Mouse (Mus musculus) naive thymus-derived CD4-positive, alpha-beta T cell, adult 2 months (primary cell): ENCODE measurements around the gene Gm5737.

Experiments
- DNase-seq: peaks from one replicate; pipeline ENCODE4 v3.0.0-alpha.2; 2011; ENCODE audit warnings: low read depth

Gm5737 gene

GRCm38 (mm10) chr7:120875540-120876388 lies 63.6 kb downstream of the Gm5737 start:
- no peak for DNase-seq

- DNase-seq: no peak
Measured at GRCm38 (mm10) chr7:120878271-120878670, 66.1 kb downstream of the Gm5737 start.

GRCm38 (mm10) chr7:120879972-120880371 lies 67.8 kb downstream of the Gm5737 start:
- no peak for DNase-seq

- DNase-seq: no peak
Measured at GRCm38 (mm10) chr7:120880770-120881169, 68.6 kb downstream of the Gm5737 start.
